Mouse (Mus musculus): ENCODE data around the gene Kcnq1. TPM values are rescaled to one million over a fixed set of nuclear protein-coding genes. Genes with fewer than 3 reads are reported as not detected.

Kcnq1 gene
- total and polyA plus RNA-seq, 3 experiments = not detected

DNA sequence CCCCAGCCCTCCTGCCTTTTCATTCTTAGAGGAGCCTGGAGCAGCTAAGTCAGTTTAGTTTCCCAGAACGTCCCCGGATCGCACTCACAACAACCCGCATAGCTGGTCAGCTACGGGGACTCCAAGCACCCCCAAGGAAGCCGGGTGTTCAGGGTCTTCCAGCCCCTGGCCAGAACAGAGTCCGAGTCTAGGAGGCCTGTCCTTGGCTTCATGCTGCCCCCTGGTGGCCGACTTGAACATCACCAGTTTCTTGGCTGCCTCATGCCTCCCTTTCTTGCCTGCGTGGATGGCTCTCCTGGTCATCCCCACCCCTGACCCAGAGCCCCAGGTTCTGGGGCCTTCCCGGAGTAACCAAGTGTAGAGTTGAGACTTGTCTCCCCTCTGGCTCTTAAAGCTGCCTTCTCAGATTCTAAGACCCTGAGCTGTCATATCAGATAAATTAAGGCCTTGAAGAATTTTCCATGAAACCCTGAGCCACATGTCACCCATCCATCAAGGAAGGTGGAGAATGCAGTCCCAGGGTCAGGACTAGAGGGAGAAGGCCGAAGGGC is 357.8 kb downstream of the Kcnq1 start:
- Histone ChIP-seq H3K4me3 (replicated peaks in 1 of 3; ENCODE audit: low read depth in 2 of 3, low read length in 2 of 3, poor library complexity in 1 of 3) (no peak overlapping the region), H3K4me1 (ENCODE audit: control insufficient read depth in 1 of 2, insufficient read depth in 2 of 2) (no peaks in the 10 kb centered on the region), H3K9me3 (replicated peaks; ENCODE audit: low read length) (peaks cover 31% of the 10 kb centered on the region), H3K79me2 (replicated peaks; ENCODE audit: control insufficient read depth, extremely low read depth, insufficient read depth, poor library complexity, severe bottlenecking) (no peaks in the 10 kb centered on the region), H3K27me3 (replicated peaks) (peaks cover 31% of the 10 kb centered on the region), H3K9ac (ENCODE audit: insufficient read depth, low read depth) (no peak overlapping the region), H3K4me2 (ENCODE audit: insufficient read depth, low read depth, poor library complexity, severe bottlenecking) (no peak overlapping the region), H3K27ac (ENCODE audit: insufficient read depth, low read depth) (no peak overlapping the region), H3K36me3 (replicated peaks in 1 of 2; ENCODE audit: control insufficient read depth in 1 of 2, insufficient read depth in 1 of 2, low read length in 1 of 2) (no peaks in the 10 kb centered on the region)
- TF ChIP-seq KAT2A (IDR thresholded peaks at IDR 0.05; ENCODE audit: insufficient replicate concordance, low read length) (no peak), USF2 (conservative IDR thresholded peaks at IDR 0.05; ENCODE audit: low read depth, low read length) (no peak), SIN3A (IDR thresholded peaks at IDR 0.05; ENCODE audit: low read length) (no peak), TCF12 (IDR thresholded peaks at IDR 0.05; ENCODE audit: low read depth, low read length) (no peak), RCOR1 (conservative IDR thresholded peaks at IDR 0.05; ENCODE audit: low read depth, low read length) (no peak), SMC3 (IDR thresholded peaks at IDR 0.05; ENCODE audit: low read depth, low read length) (peak; percentile 80), ZC3H11A (IDR thresholded peaks at IDR 0.05; ENCODE audit: low read depth, low read length) (peak; percentile 54), ELF1 (IDR thresholded peaks at IDR 0.05; ENCODE audit: low read depth, low read length) (no peak), MAFK (IDR thresholded peaks at IDR 0.05; ENCODE audit: insufficient replicate concordance, low read length) (no peak), MXI1 (IDR thresholded peaks at IDR 0.05; ENCODE audit: low read depth, low read length) (no peak), RAD21 (IDR thresholded peaks at IDR 0.05; ENCODE audit: low read depth, low read length) (peak; percentile 69), CTCF (conservative IDR thresholded peaks at IDR 0.05 in 1 of 2, IDR thresholded peaks at IDR 0.05 in 1 of 2; ENCODE audit: low read depth in 2 of 2, low read length in 2 of 2) (peak; percentile 25 to 73; a peak in 2 of 4 replicates)
- in situ Hi-C loops (cut with MboI; ENCODE audit: low pct_ligation_motif_present, low pct_unique_long_range_greater_than_20kb, low sequenced_read_pairs) = no loop called here
- DNase-seq (ENCODE audit: extremely low read depth) = peak; percentile 53
- dilution Hi-C loops (cut with MboI; ENCODE audit: extremely low pct_ligation_motif_present, extremely low pct_unique_long_range_greater_than_20kb, low sequenced_read_pairs) = no loop called here

- H3K9ac ChIP-seq (ENCODE audit: insufficient read depth, low read depth) = no peak overlapping the region
- DNase-seq (ENCODE audit: extremely low read depth) = no peak
- no peak overlapping the region for H3K27ac ChIP-seq (ENCODE audit: insufficient read depth, low read depth)
- in situ Hi-C loops (cut with MboI; ENCODE audit: low pct_ligation_motif_present, low pct_unique_long_range_greater_than_20kb, low sequenced_read_pairs) = loop anchor here (5.0 kb wide), 1 partner anchor 313 kb away; no protein-coding TSS in a partner anchor
- no peak overlapping the region for H3K4me3 ChIP-seq (replicated peaks in 1 of 3; ENCODE audit: low read depth in 2 of 3, low read length in 2 of 3, poor library complexity in 1 of 3)
- H3K79me2 ChIP-seq (replicated peaks; ENCODE audit: control insufficient read depth, extremely low read depth, insufficient read depth, poor library complexity, severe bottlenecking) = no peaks in the 10 kb centered on the region
- H3K36me3 ChIP-seq (replicated peaks in 1 of 2; ENCODE audit: control insufficient read depth in 1 of 2, insufficient read depth in 1 of 2, low read length in 1 of 2) = no peaks in the 10 kb centered on the region
- H3K9me3 ChIP-seq (replicated peaks; ENCODE audit: low read length) = peaks cover 20% of the 10 kb centered on the region
- TF ChIP-seq JUN (IDR thresholded peaks at IDR 0.05; ENCODE audit: insufficient read depth, low read depth, low read length) (no peak), BHLHE40 (IDR thresholded peaks at IDR 0.05; ENCODE audit: low read depth, low read length) (peak; percentile 58)
- dilution Hi-C loops (cut with MboI; ENCODE audit: extremely low pct_ligation_motif_present, extremely low pct_unique_long_range_greater_than_20kb, low sequenced_read_pairs) = no loop called here
- peaks cover 37% of the 10 kb centered on the region for H3K27me3 ChIP-seq (replicated peaks)
- no peaks in the 10 kb centered on the region for H3K4me1 ChIP-seq (ENCODE audit: control insufficient read depth in 1 of 2, insufficient read depth in 2 of 2)
- H3K4me2 ChIP-seq (ENCODE audit: insufficient read depth, low read depth, poor library complexity, severe bottlenecking) = 0 out of 2 replicates have a peak overlapping the region, but pooled peaks have one; percentile 32
These were observed 358.8 kb downstream of the Kcnq1 start for GRCm38 (mm10) chr7:143464811-143465560.
